Mouse (Mus musculus) right cerebral cortex, adult 2 months (tissue): ENCODE measurements at regions not wholly inside any gene's neighbourhood (a gene's known extent, or its start where the extent isn't known, plus 50 kb on each side); places are given as distances from the start of the nearest gene placed in this dataset.
A peak's percentile ranks its signal among the peaks of the same experiment; 100 is the strongest.

Source experiments
- DNase-seq, 2 experiments: peaks; one replicate each; pipeline ENCODE4 v3.0.0; 2021 to 2022; ENCODE audit warnings: low spot score in 2 of 2

DNA sequence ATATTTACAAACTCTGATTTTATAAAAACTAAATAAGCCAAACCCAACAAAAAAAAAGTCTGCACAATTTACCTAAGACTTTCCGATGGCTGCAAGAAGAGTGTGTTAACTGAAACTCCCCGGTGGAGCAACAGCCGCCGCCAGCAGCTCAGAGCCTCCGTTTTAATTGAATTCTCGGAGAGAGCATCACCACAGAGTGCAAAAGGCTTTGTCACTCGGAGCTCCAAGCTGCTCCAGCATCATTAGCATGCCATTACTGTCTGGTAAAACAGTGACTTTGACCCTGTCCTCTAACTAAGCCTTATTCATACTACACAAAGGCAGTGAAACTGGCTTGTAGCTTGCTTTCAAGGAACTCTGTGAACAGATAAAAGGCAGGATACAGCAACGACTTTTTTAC, 176.5 kb downstream of the Efnb2 start:
- no peak for DNase-seq

DNA sequence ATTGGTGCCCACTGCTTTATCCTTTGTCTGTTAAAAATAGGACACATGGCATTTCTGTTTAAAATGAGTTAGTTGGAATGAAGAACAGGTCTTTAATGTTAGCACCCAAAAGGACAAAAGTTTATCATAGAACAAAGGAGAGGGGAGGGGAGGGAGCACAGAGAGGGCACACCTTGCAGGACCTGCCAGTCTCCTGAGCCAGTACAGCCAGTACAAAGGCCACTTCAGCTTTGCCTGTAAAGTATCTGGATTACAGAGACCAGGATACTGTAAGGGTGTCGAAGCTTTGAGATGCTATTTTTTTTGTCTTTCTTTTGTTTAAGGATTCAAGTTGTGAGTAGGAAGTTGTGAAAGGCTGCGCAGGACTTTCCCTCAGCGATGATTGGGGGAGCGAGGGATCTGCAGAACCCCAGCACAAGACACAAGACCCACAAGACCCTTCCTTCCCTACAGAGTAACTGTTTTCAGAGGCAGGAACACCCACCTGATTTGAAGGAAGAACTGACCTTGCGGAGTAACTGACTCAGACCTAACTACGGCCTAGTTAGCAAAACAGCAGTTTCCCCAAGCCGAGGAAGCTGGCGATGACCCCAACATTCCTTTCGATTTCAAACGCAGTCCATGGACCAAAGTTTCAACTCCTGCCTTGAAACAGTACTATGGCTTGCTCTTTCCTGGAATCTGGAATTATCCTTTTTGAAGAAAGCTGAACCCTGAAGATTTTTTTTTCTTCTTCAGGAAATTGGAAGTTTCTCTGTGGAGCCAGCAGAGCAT, 178.1 kb downstream of the Efnb2 start:
- no peak for DNase-seq

DNA sequence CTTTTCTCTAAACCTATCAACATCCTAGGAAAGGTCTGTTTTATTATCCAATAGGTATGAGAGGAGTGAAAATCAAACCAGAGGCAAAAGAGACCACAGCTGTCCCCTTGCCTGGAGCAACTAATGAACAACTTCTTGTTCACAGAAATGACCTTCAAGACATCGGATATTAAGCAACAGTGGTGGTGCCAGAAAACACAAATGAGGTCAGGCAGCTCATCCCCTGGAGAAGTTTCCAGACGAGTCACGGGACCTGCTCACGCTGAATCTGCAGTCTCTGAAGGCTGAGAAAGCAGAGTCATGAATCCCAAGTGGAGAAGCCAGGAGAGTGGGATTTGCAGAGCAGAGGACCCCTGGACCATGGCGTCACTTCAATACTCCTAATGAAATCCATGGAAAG, 183.6 kb downstream of the Efnb2 start:
- DNase-seq, result no peak

DNA sequence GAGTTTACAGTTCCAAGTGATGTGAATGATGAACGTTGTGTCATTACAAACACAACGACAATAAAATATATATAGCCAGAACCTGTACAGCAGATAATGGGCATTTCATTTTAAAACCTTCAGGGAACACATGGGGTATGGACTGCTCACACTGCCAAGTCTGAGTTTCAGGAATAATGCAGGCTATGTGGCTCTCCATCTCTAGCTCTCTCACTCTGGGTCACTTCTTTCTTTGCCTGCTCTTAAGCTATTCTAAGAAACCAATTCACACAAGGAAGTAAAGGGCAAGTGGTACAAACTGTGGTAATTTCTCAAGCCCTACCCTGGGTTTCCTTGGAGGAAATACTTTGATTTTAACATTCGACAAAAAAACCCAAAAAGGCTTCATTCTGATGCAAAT, 192.5 kb downstream of the Efnb2 start:
- DNase-seq, result no peak

DNA sequence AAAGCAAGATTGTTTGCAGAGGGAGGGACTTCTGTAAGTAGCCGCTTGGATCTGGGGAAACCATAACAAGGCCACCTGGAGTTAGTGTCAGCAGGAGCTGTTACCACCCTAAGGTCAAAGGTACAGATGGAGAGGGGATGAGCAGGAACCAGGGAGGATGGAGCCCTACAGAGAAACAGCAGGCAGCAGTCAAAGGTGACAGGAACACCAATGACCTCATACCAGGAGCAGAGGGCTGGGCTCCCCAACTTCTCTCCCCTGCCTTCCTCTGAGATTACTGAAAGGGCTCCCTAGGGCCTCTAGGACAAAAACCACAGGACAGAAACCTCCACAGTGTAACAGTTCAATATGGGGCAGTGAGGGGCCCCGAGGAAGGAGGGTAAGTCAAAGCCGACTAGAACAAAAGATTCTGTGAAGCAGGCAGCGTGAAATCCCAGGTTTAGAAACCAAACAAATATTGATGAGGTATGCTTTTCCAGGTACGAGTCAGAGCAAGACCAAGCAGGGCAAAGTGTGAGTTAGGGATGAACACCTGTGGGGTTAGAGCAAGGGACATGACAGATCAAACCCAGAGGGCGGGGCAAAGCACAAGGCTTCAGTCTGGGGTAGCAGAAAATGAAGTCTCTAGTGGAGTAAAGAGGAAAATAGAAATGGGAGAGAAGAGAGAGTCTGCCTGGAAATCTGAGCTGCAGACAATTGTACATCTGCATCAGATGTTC, 194.4 kb downstream of the Efnb2 start:
- DNase-seq, result no peak

DNA sequence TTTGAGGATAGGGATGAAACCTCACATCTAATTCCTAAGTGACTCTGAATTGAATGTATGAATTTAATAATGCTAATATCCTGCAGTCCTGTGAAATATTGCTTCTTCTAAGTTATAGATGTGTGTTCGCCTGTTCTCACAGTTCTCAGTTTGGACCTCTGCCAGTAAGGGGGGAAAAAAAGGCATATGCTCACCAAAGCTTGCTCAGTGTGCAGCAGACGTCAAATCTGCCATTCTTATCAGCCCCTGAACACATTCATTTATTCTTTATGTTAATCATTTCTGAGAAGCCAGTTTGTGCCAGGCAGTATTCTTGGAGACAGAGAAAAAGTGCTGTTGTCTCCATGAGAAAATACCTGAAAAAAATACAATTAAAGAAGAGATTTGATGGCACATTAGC, 198.6 kb downstream of the Efnb2 start:
- no peak for DNase-seq

DNA sequence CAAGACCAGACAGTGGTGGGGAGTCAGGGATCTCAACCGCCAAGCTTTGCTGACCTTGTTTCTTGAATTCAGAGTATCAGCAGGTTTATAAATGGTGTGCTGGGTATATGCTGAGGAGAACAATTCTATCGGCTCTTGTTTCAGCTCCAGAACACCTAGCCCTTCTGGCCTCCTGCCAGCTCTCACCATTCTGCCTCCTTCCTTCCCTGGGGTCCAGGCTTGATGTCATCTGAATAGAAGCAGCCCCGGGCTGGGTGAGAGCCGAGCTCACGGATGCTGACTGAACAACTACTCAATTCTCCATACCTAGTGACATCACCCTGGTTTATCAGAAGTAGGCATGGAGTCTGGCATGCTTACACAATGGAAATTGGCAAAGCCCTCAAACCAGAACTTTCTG, 203.5 kb downstream of the Efnb2 start:
- no peak for DNase-seq

DNA sequence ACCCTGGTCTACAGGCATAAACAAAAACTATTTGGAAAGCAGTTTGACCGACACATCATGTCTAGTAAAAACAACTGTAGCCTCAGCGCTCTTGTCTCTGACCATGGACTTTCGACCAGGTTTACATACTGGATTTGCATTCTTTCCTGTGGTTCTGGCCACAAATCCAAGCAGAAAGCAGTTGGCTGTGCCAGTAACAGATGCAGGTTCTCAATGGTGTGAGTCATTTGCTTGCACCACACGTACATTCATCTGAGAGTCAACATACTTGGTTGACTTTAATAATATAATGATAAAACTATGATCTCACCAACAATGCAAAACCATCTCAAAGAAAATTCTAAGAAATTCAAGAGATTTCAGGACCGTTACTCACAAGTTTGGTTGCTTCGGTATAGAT, 207.1 kb downstream of the Efnb2 start:
- no peak for DNase-seq

DNA sequence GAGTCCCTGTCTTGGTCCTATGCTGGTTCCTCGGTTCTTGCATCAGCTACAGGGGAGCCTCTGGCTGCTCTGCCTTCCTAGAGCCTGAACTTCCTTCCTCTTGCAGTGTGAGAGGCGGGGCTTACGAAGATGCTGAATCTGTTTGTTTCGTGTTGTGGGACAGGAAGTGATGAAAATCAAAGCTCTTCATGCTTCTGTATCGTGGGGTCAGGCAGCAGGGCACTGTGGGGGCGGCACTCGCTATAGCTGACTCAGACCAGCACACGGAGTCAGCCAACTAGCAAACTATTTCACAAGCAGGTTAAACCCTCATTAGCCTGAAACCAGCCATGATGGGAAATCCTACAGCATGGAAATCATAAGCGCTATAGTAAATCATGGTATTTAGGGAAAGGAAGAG, 208.8 kb downstream of the Efnb2 start:
- no peak for DNase-seq

DNA sequence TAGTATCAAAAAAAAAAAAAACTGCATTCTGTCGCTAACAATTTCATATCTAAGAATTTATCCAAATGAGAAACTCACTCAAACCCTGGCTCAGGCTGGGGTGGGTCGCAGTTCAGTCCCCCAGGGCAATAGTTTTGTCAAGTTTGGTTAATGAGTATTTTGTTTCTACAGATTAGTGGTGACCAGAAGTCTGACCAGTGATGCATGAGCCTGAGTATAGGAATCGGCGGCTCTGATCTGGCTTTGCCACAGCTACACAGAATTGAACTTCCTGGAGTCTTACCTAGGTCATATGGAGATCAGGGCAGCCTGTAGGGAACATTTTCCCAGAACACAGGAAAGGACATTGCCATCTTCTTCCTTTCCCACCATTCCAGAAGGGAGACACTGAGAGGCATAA, 212.1 kb downstream of the Efnb2 start:
- no peak for DNase-seq

DNA sequence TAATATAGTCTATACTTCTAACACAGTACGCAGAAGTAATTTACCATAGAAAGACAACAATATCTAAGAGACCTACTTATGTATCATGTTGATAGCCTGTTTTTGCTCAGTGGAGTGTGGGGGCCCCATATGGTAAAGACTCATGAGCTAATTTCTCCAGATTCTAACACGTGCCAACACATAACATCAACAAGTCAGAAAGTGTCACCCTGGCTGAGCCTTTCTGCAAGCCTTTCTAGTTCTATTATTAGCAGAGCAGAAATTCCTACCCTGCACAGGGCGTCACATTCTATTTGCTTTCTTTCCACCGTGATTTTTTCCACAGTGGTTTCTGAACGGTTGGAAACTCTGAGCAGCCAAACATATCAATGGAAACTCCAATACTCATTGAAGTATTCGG, 219.5 kb downstream of the Efnb2 start:
- no peak for DNase-seq

DNA sequence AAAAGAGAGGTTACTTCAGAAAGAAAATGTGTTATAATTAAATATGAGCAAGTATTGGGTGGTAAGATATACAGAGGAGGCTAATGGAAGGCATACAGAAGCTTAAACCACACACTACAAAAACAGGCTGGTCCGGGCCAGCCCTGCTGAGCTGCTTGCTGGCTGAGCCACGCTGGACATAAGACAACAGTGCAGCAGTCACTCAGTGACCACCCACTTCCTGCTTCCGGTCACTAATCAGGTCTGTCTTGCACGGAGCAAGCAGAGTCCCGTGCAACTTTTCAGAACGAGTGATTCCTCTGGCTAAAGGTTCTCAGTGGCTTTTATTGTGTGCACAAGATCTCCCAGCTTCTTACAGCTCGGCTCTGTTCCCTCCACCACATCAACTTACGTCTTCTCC, 220.1 kb downstream of the Efnb2 start:
- DNase-seq, result no peak

DNA sequence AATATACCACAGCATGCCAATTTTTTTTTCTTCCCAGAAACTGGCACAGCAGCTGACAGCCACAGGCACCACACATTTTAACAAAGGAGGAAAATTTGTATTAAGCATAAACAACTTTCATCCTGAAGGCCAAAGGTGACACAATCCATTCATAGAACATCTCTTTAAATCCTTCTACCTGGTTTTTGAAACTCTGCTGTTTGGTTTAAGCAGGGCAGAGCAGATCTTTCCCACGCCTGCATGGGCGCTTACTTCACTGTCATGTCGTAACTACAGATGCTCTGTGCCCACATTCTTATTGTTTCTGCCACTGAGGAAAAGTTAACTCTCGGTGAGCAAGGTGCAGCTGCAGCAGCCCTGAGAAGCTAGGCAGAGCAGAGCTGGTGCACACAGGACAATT, 234.8 kb downstream of the Efnb2 start:
- DNase-seq, result no peak

DNA sequence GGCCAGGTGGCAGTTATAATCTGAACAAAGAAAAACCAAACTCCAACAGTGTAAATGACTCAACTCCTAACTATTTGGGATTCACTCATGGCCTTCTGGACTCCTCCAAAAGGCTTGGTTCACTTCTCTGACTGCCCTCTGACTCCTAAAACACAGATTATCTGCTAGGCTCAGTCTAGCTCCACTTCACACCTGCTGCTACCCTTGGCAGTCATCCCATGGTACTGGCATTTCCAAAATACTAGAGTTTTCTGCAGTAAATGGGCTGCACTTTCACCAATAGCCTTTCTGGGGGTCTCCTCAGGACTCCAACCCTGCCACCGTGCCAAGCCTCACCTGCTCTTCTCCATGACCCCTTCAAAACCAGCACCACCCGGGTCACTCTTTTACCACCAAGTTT, 237.6 kb downstream of the Efnb2 start:
- no peak for DNase-seq

DNA sequence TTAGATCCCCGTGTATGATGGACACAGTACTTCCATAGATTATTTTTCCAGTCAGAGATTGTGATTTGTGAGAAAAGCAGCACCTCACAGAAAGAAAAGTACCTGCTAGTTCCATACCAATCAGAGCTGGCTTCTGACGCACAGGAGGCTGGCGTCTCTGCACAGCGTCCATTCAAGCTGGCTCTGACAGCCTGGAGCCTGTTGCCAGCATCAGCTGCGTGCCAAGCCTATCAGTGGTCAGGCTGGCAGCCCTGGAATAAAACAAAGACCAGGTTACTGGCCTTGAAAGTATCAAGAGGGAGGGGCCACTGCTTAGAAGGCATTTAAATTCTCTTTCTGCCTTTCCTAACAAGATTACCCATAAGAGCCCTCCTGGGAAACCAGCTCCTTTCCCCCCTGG, 239.3 kb downstream of the Efnb2 start:
- DNase-seq, result no peak

DNA sequence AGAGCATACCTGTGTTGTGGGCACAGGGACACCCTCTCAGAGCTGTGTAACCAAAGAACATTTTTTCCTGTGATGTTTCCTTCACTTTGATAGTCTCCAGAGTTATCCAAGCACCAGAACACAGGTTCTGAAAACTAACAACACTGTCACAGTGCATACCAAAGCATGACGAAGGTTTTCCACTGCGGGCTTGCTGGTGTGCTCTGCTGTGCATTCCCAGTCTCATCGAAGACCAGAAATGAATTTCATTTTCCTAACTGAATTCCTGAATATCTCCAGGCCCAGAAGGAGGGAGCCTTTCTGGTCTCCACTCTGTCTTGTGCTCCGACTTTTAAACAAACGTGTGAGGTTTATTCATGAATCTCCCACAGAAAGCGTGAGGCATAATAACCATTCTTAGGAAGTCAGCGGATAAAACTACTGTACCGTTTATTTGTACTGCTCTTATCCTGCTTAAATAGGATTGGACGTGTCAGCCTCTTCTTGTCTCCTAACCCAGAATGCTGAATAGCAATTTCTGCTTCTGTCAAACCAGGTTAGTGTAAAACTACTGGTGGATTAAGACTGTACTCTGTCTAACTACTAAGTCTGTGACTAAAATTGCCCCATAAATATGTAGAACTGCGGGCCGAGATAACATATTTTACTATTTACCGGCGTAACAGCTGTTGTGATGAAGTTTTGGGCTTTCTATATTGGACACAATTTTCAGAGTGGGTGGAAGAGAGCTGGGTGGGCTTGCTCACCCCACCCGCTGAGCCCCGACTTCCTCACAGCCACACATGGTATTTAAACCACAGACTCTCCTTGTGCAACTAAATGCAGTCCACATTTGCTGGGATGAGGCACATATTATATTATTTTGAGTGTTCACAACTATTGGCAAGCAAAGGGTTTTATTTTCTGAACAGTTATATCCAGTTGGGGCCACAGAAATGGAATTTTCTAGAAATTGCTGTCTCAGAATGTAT, 241.4 kb downstream of the Efnb2 start:
- DNase-seq, result no peak

DNA sequence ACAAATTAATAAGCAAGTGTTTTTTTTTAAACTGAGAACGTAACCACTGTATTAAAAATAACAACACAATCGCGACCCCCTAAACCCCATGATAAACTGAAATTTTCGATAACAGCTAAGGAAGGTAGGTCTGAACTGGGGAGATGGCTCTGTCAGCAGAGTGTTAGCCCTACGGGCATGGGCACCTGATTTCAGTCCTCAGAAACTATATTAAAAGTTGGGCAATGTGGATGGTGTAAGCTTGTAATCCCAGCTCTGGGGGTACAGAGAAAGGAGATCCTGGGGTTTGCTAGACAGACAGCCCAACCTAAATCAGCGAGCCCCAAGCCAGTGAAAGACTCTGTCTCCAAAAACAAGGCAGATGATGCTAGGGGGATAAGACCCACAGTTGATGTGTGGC, 242.1 kb downstream of the Efnb2 start:
- DNase-seq, result no peak

DNA sequence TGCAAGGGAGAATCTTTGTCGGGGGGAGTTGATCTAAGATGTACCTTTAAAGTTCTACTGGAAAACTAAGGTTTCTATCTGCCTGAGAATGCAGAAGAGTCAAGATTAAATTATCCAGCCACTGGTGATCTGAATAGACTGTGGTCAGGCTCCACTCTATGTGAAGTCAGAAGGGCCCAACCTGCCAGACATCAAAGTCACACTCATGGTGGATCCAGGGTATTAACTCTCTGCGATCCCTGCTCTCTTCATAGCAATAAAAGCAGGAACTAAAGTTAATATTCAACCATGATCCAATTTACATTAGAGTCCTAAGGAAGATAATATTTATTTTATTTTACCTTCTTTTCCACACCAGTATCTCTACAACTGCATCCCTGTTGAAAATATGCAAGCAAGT, 242.5 kb downstream of the Efnb2 start:
- no peak for DNase-seq

DNA sequence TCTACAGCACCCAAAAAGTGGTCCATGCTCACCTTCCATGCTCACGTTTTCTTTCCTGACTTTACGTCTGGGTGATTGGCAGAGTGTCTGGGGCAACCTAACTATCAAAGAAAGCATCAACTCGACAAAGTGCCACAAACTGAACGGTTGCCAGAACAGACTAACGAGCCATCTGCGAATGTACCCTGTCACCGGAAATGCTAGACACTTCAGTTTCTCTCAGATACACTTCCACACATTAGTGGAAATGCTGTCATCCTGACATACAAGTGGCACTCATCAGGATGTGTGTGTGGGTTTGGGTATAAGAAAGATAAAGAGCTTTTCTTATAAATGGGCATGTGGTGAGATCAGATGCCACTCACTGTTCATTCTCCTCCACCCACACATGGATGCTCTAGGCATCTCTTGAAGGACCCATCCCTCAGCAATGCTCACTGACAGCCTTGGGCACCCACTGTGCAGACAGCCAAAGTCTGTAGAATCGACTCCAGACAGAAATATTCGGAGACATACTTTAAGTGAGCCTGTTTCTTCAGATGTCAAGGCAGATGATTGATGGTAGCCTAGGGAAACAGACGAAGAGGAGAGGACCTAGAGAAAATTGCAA, 244.8 kb downstream of the Efnb2 start:
- DNase-seq, result no peak

DNA sequence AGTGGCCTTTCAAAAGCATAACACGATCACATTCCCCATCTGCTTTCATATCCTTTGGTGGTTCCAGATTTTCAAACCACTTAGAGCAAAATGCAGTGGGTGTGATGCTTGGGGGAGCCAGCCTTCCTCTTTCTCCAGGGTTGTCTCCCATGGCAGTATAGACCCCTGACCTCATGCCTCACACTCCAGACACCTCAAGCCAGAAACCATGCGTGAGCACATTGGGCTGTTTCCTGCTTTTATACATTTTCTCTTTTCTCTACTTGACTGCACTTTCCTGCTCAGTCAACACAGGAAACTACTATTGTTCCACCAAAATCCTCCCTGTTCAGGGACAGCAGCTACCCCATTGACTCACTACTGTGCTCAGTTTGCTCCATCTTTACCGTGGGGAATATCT, 253.7 kb downstream of the Efnb2 start:
- DNase-seq, result no peak

DNA sequence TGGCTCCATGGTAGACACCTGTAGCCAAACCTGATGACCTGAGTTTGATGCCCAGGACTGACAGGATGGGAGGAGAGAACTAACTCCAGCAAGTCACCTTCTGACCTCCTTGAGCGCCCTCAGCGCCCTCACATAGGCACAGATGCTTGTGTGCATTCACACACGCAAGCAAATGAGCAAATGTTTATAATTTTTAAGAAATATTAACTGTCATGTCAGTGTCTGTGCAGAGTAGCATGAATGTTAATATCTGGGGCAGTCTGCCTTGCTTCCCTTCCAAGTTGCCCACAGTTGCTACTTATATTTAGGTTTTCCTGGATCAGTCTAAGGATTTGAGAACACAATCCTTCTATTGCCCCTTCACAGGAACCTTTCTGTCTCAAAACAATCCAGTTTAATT, 257.6 kb downstream of the Efnb2 start:
- DNase-seq, result no peak

DNA sequence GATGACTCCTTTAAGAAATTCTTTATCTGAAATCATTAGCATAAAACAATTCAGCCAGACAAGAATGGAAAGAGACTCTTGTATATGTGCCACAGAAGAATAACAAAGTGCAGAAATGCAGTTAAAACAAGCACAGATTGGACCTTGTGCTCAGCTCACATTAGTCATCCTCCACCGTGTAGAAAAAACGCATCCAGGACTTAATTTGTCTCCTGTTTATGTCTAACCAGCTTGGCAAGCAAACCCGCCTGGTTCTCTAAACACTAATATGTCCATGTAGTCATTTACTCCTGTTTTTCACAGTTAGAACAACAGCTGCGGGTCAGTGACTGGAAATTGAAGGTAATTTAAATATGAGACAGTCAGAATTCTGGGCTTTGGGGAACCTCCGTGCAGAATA, 268.7 kb downstream of the Efnb2 start:
- peak; percentile 19 to 26 for DNase-seq
